Mouse (Mus musculus): ENCODE results near the gene Btbd9. TPM values are rescaled to one million over a fixed set of nuclear protein-coding genes. Genes with fewer than 3 reads are reported as not detected.
A peak's percentile ranks its signal among the peaks of the same experiment; 100 is the strongest.

The Btbd9 gene
- polyA plus RNA-seq, 1 experiment from 2014 or later: 38.3 TPM

- H3K9me3 ChIP-seq (replicated peaks): no peaks in the 10 kb centered on the region
- no peaks in the 10 kb centered on the region for H3K36me3 ChIP-seq
- H3K4me2 ChIP-seq: no peak overlapping the region
- WGBS: 83% methylated on average over 4 of the region's 4 CpGs
- ATAC-seq (replicated peaks; ENCODE audit: insufficient number of reproducible peaks, insufficient read depth, low FRiP score, low read depth): no peak
- H3K4me1 ChIP-seq (replicated peaks): peaks cover 25% of the 10 kb centered on the region
- no peaks in the 10 kb centered on the region for H3K27me3 ChIP-seq
- no peak overlapping the region for H3K27ac ChIP-seq
- H3K9ac ChIP-seq: no peak overlapping the region
- no peak overlapping the region for H3K4me3 ChIP-seq
These were observed 23.0 kb downstream of the Btbd9 start for GRCm38 (mm10) chr17:30553027-30553937.

GRCm38 (mm10) chr17:30550774-30551107 lies 25.5 kb downstream of the Btbd9 start:
- WGBS: 4% methylated on average over 1 of the region's 1 CpGs
- H3K4me2 ChIP-seq: peak overlapping the region; percentile 28; the same call in 1 of the 2 replicates
- no peaks in the 10 kb centered on the region for H3K9me3 ChIP-seq (replicated peaks)
- no peaks in the 10 kb centered on the region for H3K36me3 ChIP-seq
- H3K9ac ChIP-seq: no peak overlapping the region
- H3K27ac ChIP-seq: peak overlapping the region; percentile 79
- no peaks in the 10 kb centered on the region for H3K27me3 ChIP-seq
- no peak overlapping the region for H3K4me3 ChIP-seq
- peaks cover 22% of the 10 kb centered on the region for H3K4me1 ChIP-seq (replicated peaks)
- no peak for ATAC-seq (replicated peaks; ENCODE audit: insufficient number of reproducible peaks, insufficient read depth, low FRiP score, low read depth)

GRCm38 (mm10) chr17:30549899-30550773 lies 26.2 kb downstream of the Btbd9 start:
- ATAC-seq (replicated peaks; ENCODE audit: insufficient number of reproducible peaks, insufficient read depth, low FRiP score, low read depth): 0 out of 2 replicates have a peak, but pooled peaks have one; percentile 60
- Histone ChIP-seq H3K9ac (no peak overlapping the region), H3K27ac (peak overlapping the region; percentile 79), H3K4me3 (no peak overlapping the region), H3K36me3 (no peaks in the 10 kb centered on the region), H3K9me3 (replicated peaks) (no peaks in the 10 kb centered on the region), H3K27me3 (no peaks in the 10 kb centered on the region), H3K4me1 (replicated peaks) (peaks cover 22% of the 10 kb centered on the region), H3K4me2 (peak overlapping the region; percentile 28)
- 38% methylated on average over 9 of the region's 9 CpGs for WGBS

- Histone ChIP-seq H3K4me3 (no peak overlapping the region), H3K4me2 (no peak overlapping the region), H3K27me3 (no peaks in the 10 kb centered on the region), H3K9ac (no peak overlapping the region), H3K27ac (peak overlapping the region; percentile 51), H3K36me3 (no peaks in the 10 kb centered on the region), H3K4me1 (replicated peaks) (peaks cover 33% of the 10 kb centered on the region), H3K9me3 (replicated peaks) (no peaks in the 10 kb centered on the region)
- peak; percentile 58 for ATAC-seq (replicated peaks; ENCODE audit: insufficient number of reproducible peaks, insufficient read depth, low FRiP score, low read depth)
- WGBS: 16% methylated on average over 8 of the region's 8 CpGs
These were observed 37.2 kb downstream of the Btbd9 start for GRCm38 (mm10) chr17:30539098-30539497.

- H3K27ac ChIP-seq: no peak overlapping the region
- no peak overlapping the region for H3K9ac ChIP-seq
- H3K9me3 ChIP-seq (replicated peaks): no peaks in the 10 kb centered on the region
- H3K27me3 ChIP-seq: no peaks in the 10 kb centered on the region
- no peak overlapping the region for H3K4me2 ChIP-seq
- peaks cover 23% of the 10 kb centered on the region for H3K4me1 ChIP-seq (replicated peaks)
- no peak overlapping the region for H3K4me3 ChIP-seq
- WGBS: 76% methylated on average over 5 of the region's 5 CpGs
- no peaks in the 10 kb centered on the region for H3K36me3 ChIP-seq
- no peak for ATAC-seq (replicated peaks; ENCODE audit: insufficient number of reproducible peaks, insufficient read depth, low FRiP score, low read depth)
These were observed 39.6 kb downstream of the Btbd9 start for GRCm38 (mm10) chr17:30536651-30537050.

- no peak overlapping the region for H3K9ac ChIP-seq
- WGBS: 93% methylated on average over 2 of the region's 2 CpGs
- H3K27ac ChIP-seq: no peak overlapping the region
- no peak overlapping the region for H3K4me3 ChIP-seq
- H3K4me2 ChIP-seq: no peak overlapping the region
- no peaks in the 10 kb centered on the region for H3K4me1 ChIP-seq (replicated peaks)
- H3K9me3 ChIP-seq (replicated peaks): no peaks in the 10 kb centered on the region
- H3K27me3 ChIP-seq: no peaks in the 10 kb centered on the region
- no peak for ATAC-seq (replicated peaks; ENCODE audit: insufficient number of reproducible peaks, insufficient read depth, low FRiP score, low read depth)
- H3K36me3 ChIP-seq: no peaks in the 10 kb centered on the region
These were observed 43.2 kb downstream of the Btbd9 start for GRCm38 (mm10) chr17:30533098-30533497.

- no peak overlapping the region for H3K4me2 ChIP-seq
- no peaks in the 10 kb centered on the region for H3K27me3 ChIP-seq
- WGBS: 62% methylated on average over 4 of the region's 4 CpGs
- no peak for ATAC-seq (replicated peaks; ENCODE audit: insufficient number of reproducible peaks, insufficient read depth, low FRiP score, low read depth)
- no peaks in the 10 kb centered on the region; the same call in 1 of the 2 replicates for H3K4me1 ChIP-seq (replicated peaks)
- H3K4me3 ChIP-seq: no peak overlapping the region
- no peaks in the 10 kb centered on the region for H3K9me3 ChIP-seq (replicated peaks)
- 0 out of 2 replicates have a peak, but pooled peaks cover 2% of the 10 kb centered on the region for H3K36me3 ChIP-seq
- H3K9ac ChIP-seq: no peak overlapping the region
- H3K27ac ChIP-seq: no peak overlapping the region
These were observed 45.7 kb downstream of the Btbd9 start for GRCm38 (mm10) chr17:30530542-30530940.

GRCm38 (mm10) chr17:30529632-30530541 lies 46.4 kb downstream of the Btbd9 start:
- 0 out of 2 replicates have a peak, but pooled peaks cover 2% of the 10 kb centered on the region for H3K36me3 ChIP-seq
- ATAC-seq (replicated peaks; ENCODE audit: insufficient number of reproducible peaks, insufficient read depth, low FRiP score, low read depth): no peak
- no peaks in the 10 kb centered on the region for H3K27me3 ChIP-seq
- no peak overlapping the region for H3K9ac ChIP-seq
- no peak overlapping the region for H3K4me2 ChIP-seq
- WGBS: 81% methylated on average over 12 of the region's 12 CpGs
- H3K9me3 ChIP-seq (replicated peaks): no peaks in the 10 kb centered on the region
- no peak overlapping the region for H3K27ac ChIP-seq
- no peak overlapping the region for H3K4me3 ChIP-seq
- no peaks in the 10 kb centered on the region; the same call in 1 of the 2 replicates for H3K4me1 ChIP-seq (replicated peaks)

GRCm38 (mm10) chr17:30525405-30526295 lies 50.6 kb downstream of the Btbd9 start:
- ATAC-seq (replicated peaks; ENCODE audit: insufficient number of reproducible peaks, insufficient read depth, low FRiP score, low read depth): no peak
- H3K9me3 ChIP-seq (replicated peaks): no peaks in the 10 kb centered on the region
- H3K4me3 ChIP-seq: no peak overlapping the region
- no peaks in the 10 kb centered on the region for H3K27me3 ChIP-seq
- peaks cover 7% of the 10 kb centered on the region; the same call in 1 of the 2 replicates for H3K4me1 ChIP-seq (replicated peaks)
- H3K36me3 ChIP-seq: 0 out of 2 replicates have a peak, but pooled peaks cover 2% of the 10 kb centered on the region
- H3K27ac ChIP-seq: no peak overlapping the region
- H3K4me2 ChIP-seq: no peak overlapping the region
- H3K9ac ChIP-seq: no peak overlapping the region
- 43% methylated on average over 6 of the region's 6 CpGs for WGBS

GRCm38 (mm10) chr17:30524451-30524850 lies 51.8 kb downstream of the Btbd9 start:
- Histone ChIP-seq H3K27ac (no peak overlapping the region), H3K4me1 (replicated peaks) (peaks cover 7% of the 10 kb centered on the region; the same call in 1 of the 2 replicates), H3K9ac (no peak overlapping the region), H3K9me3 (replicated peaks) (no peaks in the 10 kb centered on the region), H3K4me2 (no peak overlapping the region), H3K4me3 (no peak overlapping the region), H3K27me3 (no peaks in the 10 kb centered on the region), H3K36me3 (0 out of 2 replicates have a peak, but pooled peaks cover 2% of the 10 kb centered on the region)
- no peak for ATAC-seq (replicated peaks; ENCODE audit: insufficient number of reproducible peaks, insufficient read depth, low FRiP score, low read depth)
- WGBS: 65% methylated on average over 7 of the region's 7 CpGs
